Mouse (Mus musculus) hematopoietic multipotent progenitor cell, adult 10-12 weeks (in vitro differentiated cells): ENCODE measurements around the gene Srf. TPM values are rescaled to one million over a fixed set of nuclear protein-coding genes. Genes with fewer than 3 reads are reported as not detected.

Experiments
- polyA plus RNA-seq: library from polyadenylated mRNA; stranded (reverse); fragments of >175 nt; gene quantifications from 2 replicates; pipeline ENCODE4 v1.2.3, GENCODE M21; 2012; ENCODE audit warnings: low replicate concordance

Gene Srf
- 156 and 269 TPM in 2 replicates for polyA plus RNA-seq

GRCm38 (mm10) chr17:46555673-46556583 lies at the start of gene Srf:
Gene Srf, minus strand, starts transcription at chr17:46556175.

GRCm38 (mm10) chr17:46545813-46546564 lies 10.0 kb downstream of the Srf start, which contains the start of gene Cul9:
Gene Cul9, minus strand, starts transcription at chr17:46546388.

Other genes with a start within 250 kb of the Srf start
- 12.3 and 28.5 TPM in 2 replicates for gene Abcc10, start 227.8 kb downstream of the Srf start, polyA plus RNA-seq
- 30.3 and 42.6 TPM in 2 replicates for gene Zfp318, start 172.4 kb downstream of the Srf start, polyA plus RNA-seq
- gene Crip3, start 127.2 kb downstream of the Srf start, polyA plus RNA-seq: 2.9 and 3.6 TPM in 2 replicates
- gene Slc22a7, start 117.7 kb downstream of the Srf start, polyA plus RNA-seq: not detected in 2 replicates
- gene Ttbk1, start 68.5 kb downstream of the Srf start, polyA plus RNA-seq: 3.0 and 6.6 TPM in 2 replicates
- 1.2 and 3.1 TPM in 2 replicates for gene Dnph1, start 59.5 kb downstream of the Srf start, polyA plus RNA-seq
- gene Cul9, start 9.8 kb downstream of the Srf start, polyA plus RNA-seq: 13.9 and 26.4 TPM in 2 replicates
- 0.14 and 0.42 TPM in 2 replicates for gene Ptk7, start 73.3 kb upstream of the Srf start, polyA plus RNA-seq
- 18.7 and 38.4 TPM in 2 replicates for gene Klc4, start 89.8 kb upstream of the Srf start, polyA plus RNA-seq
- 255 and 478 TPM in 2 replicates for gene Mrpl2, start 90.1 kb upstream of the Srf start, polyA plus RNA-seq
- gene Cul7, start 94.2 kb upstream of the Srf start, polyA plus RNA-seq: 12.2 and 17.3 TPM in 2 replicates
- 23.1 and 32.5 TPM in 2 replicates for gene Rrp36, start 118.2 kb upstream of the Srf start, polyA plus RNA-seq
- 79.8 and 115 TPM in 2 replicates for gene Mea1, start 122.6 kb upstream of the Srf start, polyA plus RNA-seq
- gene Klhdc3, start 124.7 kb upstream of the Srf start, polyA plus RNA-seq: 113 and 240 TPM in 2 replicates
- 46.9 and 60.4 TPM in 2 replicates for gene Ppp2r5d, start 148.9 kb upstream of the Srf start, polyA plus RNA-seq
- gene Pex6, start 155.3 kb upstream of the Srf start, polyA plus RNA-seq: 42.8 and 56.8 TPM in 2 replicates
- gene Gnmt, start 173.0 kb upstream of the Srf start, polyA plus RNA-seq: 0.85 and 1.8 TPM in 2 replicates
- gene Cnpy3, start 196.0 kb upstream of the Srf start, polyA plus RNA-seq: 189 and 315 TPM in 2 replicates
- 0.14 and 0.18 TPM in 2 replicates for gene Ptcra, start 207.5 kb upstream of the Srf start, polyA plus RNA-seq
- 65.1 and 146 TPM in 2 replicates for gene 2310039H08Rik, start 216.5 kb upstream of the Srf start, polyA plus RNA-seq
- 3.3 and 8.9 TPM in 2 replicates for gene Rpl7l1, start 226.5 kb upstream of the Srf start, polyA plus RNA-seq